Comparison of ENCODE assay signal across 12 mouse cellular contexts in the genomic region with DNA sequence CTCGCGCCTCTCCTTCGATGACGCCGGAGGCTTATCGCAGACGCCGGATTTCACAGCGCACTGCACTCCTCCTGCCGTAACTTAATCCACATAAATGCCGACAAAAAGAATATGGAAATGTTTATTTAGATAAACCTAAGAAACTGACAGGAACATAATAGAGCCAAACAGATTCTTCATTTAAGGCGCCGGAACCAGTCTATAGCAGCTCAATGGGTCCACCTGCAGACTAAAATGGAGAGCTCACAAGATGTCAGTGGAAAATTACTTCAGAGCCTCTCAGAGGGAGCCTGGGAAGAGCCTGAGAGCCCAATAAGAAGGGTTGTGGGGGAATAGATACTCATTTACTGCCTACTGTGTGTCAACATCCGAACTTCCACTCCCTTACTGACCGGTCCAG. TPM values are rescaled to one million over a fixed set of nuclear protein-coding genes. Genes with fewer than 3 reads are reported as not detected.
DNase-seq lines count a peak whose midpoint lies in the region; ATAC-seq and TF ChIP-seq lines count a peak whose summit lies in the region.
"Had no signal": no experiment of that assay in that cellular context is flagged by ENCODE, and none has a peak within 500 bp of the region (broad histone marks: within the 10 kb centered on the region; RNA-seq: fewer than 3 reads in every experiment).

No protein-coding gene starts in this region.

- no peaks in the 10 kb centered on the region for H3K9me3 ChIP-seq in hindbrain, postnatal 0 days (ENCODE audit: low read length)
- no peaks in the 10 kb centered on the region for H3K9me3 ChIP-seq in hindbrain, embryonic 13.5 days
- H3K9me3 ChIP-seq: limb, embryonic 10.5 days had no signal

- no peaks in the 10 kb centered on the region for H3K27me3 ChIP-seq in hindbrain, postnatal 0 days (ENCODE audit: insufficient read depth, low read length)
- H3K27me3 ChIP-seq in hindbrain, embryonic 13.5 days: peaks cover 12% of the 10 kb centered on the region; the same call in 1 of the 2 replicates

- TF ChIP-seq CTCF in hindbrain, postnatal 0 days (IDR thresholded peaks at IDR 0.05; ENCODE audit: low read depth): peak; percentile 59

- no peak overlapping the region for H3K27ac ChIP-seq in hindbrain, postnatal 0 days
- no peak overlapping the region for H3K27ac ChIP-seq in hindbrain, embryonic 13.5 days
- H3K27ac ChIP-seq: limb, embryonic 10.5 days had no signal

- H3K4me2 ChIP-seq in hindbrain, postnatal 0 days (ENCODE audit: low read depth, low read length): 0 out of 2 replicates have a peak overlapping the region, but pooled peaks have one; percentile 16
- no peak overlapping the region for H3K4me2 ChIP-seq in hindbrain, embryonic 13.5 days

- peak; percentile 48 to 66 for DNase-seq in cerebellum, postnatal 10 days
- DNase-seq in cerebellum, postnatal 36 days: no peak
- DNase-seq in hindbrain, postnatal 0 days (ENCODE audit: low spot score): peak; percentile 79
- DNase-seq in retina, postnatal 1 day: peak; percentile 28
- DNase-seq in retina, embryonic 14.5 days (ENCODE audit: low spot score): no peak
- peak; percentile 70 for DNase-seq in telencephalon, adult 2 months (ENCODE audit: low read depth, low spot score)
- DNase-seq in liver: no peak
- DNase-seq: B cell, adult 2 months; kidney, adult 18-20 months; lung, adult 18-20 months had no signal

- no peak overlapping the region for H3K9ac ChIP-seq in hindbrain, postnatal 0 days (replicated peaks; ENCODE audit: low read length)
- H3K9ac ChIP-seq in hindbrain, embryonic 13.5 days: no peak overlapping the region

- no peak overlapping the region for H3K4me3 ChIP-seq in hindbrain, postnatal 0 days (ENCODE audit: low read length)
- no peak overlapping the region for H3K4me3 ChIP-seq in hindbrain, embryonic 13.5 days
- H3K4me3 ChIP-seq: limb, embryonic 10.5 days had no signal

- no peak for ATAC-seq in hindbrain, postnatal 0 days
- ATAC-seq in hindbrain, embryonic 13.5 days (ENCODE audit: low FRiP score): no peak

- WGBS in hindbrain, postnatal 0 days: 74% methylated on average over 15 of the region's 15 CpGs
- 85% methylated on average over 15 of the region's 15 CpGs for WGBS in hindbrain, embryonic 13.5 days

- no peaks in the 10 kb centered on the region; the same call in 1 of the 2 replicates for H3K4me1 ChIP-seq in hindbrain, postnatal 0 days (ENCODE audit: insufficient read depth, low read length)
- H3K4me1 ChIP-seq in hindbrain, embryonic 13.5 days (replicated peaks): peaks cover 18% of the 10 kb centered on the region; the same call in 1 of the 2 replicates

- H3K36me3 ChIP-seq in hindbrain, postnatal 0 days (ENCODE audit: insufficient read depth, low read length): no peaks in the 10 kb centered on the region
- no peaks in the 10 kb centered on the region for H3K36me3 ChIP-seq in hindbrain, embryonic 13.5 days
- H3K36me3 ChIP-seq: limb, embryonic 10.5 days had no signal

RNA-seq across cellular contexts. Expression of a gene that starts 30.6 kb away (rescaled TPM):
- total RNA-seq in hindbrain, postnatal 0 days (2014; rRNA removed): 47.9 and 73.1 TPM in 2 replicates
- polyA plus RNA-seq in hindbrain, postnatal 0 days (2015; fragmentation: Nextera tagmentation; extraction: Ambion mirVana): 429 and 448 TPM in 2 replicates
- polyA plus RNA-seq in hindbrain, embryonic 13.5 days (2015; fragmentation: Nextera tagmentation; extraction: Ambion mirVana): 440 and 455 TPM in 2 replicates

RNA-seq across cellular contexts. Expression of a gene that starts 40.7 kb away (rescaled TPM):
- total RNA-seq in hindbrain, postnatal 0 days (2014; rRNA removed): 38.0 and 40.0 TPM in 2 replicates
- 51.3 and 54.9 TPM in 2 replicates for polyA plus RNA-seq in hindbrain, postnatal 0 days (2015; fragmentation: Nextera tagmentation; extraction: Ambion mirVana)
- 83.9 and 86.6 TPM in 2 replicates for polyA plus RNA-seq in hindbrain, embryonic 13.5 days (2015; fragmentation: Nextera tagmentation; extraction: Ambion mirVana)

Comparison
In these comparisons a context has a peak if more than half of its experiments do, and no peak if none do; other contexts are left out.
1. DNase-seq: peak in cerebellum, postnatal 10 days (2 of 2), hindbrain, postnatal 0 days (single experiment), retina, postnatal 1 day (single experiment) and telencephalon, adult 2 months (single experiment); none in cerebellum, postnatal 36 days (0 of 2), retina, embryonic 14.5 days (single experiment) and liver (single experiment).